Mouse (Mus musculus) liver, adult 2 months (tissue): ENCODE measurements at regions not wholly inside any gene's neighbourhood (a gene's known extent, or its start where the extent isn't known, plus 50 kb on each side); places are given as distances from the start of the nearest gene placed in this dataset.

Source experiments
- CTCF ChIP-seq: fragments of 200-500 bp; IDR thresholded peaks from 2 replicates; pipeline ENCODE4 v1.5.1; 2011; ENCODE audit warnings: low read depth, low read length, control low read depth
- POLR2A ChIP-seq: fragments of 200-500 bp; IDR thresholded peaks from 2 replicates; pipeline ENCODE4 v1.6.1; 2011; ENCODE audit warnings: low read length, control low read depth; ENCODE audit not compliant: insufficient read depth; ENCODE audit errors: extremely low read depth

GRCm38 (mm10) chr7:116946448-116946847 lies 434.3 kb upstream of the Xylt1 start:
- no peak for TF ChIP-seq CTCF
- no peak for TF ChIP-seq POLR2A
